Mouse (Mus musculus) cerebral cortex, adult 2 months (tissue): ENCODE data around the gene Scd3.

Experiments
- WGBS: fragments of 180-500 bp; shearing (Covaris S2); methylation state at CpG from one replicate; pipeline ENCODE4 v1.1.7; 2018; 5-methylcytosine and 5-hydroxymethylcytosine counted together

Scd3 gene

DNA sequence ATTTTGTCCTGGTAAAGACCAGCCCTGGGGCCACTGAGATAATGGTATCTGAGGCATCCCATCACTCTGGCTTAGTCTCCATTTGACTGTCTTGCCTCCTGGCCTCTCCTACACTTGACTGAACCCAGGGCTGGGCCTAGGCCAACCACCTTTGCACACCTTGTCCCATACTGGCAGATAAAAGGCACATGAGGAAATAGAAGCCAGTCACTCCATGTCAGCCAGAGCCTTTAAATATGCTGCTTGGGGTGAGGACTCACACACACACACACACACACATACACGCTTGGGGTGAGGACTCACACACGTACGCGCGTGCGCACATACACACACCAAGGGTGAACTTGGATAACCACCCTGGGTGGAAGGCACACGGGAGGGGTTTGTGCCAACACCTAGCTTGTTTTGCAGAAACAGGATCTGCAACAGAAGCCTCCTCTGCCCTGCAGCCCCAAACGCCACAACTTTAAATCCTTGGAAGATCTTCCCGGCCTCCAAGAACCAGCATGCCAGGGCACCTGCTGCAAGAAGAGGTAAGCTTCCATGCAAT, at the start of gene Scd3:
Scd3 (plus strand) TSS at position 255 of the 550 bp plus-strand sequence.
- 97% methylated on average over 9 of the region's 9 CpGs for WGBS

DNA sequence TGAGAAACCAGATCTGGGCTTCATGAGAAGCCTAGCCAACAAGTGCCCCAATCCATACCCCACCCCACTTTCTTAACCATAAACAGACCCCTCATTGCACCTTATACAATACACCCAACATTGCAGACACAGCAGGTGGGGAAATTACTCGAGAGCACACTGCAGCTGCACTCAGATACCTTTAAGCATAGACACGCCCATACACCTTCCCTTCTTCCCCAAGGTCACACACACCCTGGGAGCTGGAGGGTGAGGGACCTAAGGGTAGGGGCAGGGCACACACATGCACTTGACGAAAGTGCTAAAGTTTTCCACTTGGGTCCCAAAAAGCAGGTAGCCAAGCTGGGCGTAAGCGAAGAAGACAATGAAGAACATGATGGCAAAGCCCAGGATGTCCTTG, 49.3 kb upstream of the Scd3 start:
- WGBS: 85% methylated on average over 5 of the region's 5 CpGs

DNA sequence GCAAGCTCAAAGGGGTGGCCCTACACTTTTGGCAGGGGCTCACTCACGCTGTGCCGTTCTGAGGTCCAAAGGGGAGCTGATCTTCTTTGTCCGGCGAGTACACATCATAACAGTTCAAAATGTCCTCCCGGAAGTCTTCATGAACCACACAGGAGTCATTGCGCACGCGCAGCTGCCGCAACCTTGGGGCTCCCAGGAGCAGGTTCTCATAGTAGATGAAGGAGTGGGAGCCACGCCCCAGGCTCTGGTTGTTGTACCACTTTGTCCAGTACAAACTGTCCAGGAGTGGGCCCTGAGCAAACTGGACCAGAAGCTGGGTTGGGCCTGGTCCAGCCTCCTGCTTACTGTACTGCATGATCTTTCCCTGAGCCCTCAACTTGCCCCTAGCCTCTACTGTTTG, 46.1 kb upstream of the Scd3 start:
- 96% methylated on average over 10 of the region's 10 CpGs for WGBS

DNA sequence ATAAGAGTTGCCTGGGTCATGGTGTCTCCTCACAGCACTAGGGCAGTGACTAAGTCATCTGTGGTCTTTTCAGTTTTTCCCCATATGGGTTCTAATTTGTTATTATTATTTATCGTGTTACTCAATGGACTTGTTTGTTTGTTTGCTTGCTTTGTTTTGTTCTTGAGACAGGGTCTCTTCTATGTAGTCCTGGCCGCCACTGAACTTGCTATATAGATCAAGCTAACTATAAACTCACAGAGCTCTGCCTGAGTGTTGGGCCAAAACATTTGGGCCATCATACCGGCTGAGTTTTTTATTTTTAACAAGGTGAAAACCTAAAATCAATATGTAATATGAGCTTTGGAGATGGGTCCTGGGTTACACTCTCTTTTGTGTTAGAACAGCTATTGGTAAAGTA, 43.7 kb upstream of the Scd3 start:
- WGBS: 89% methylated on average over 3 of the region's 3 CpGs

DNA sequence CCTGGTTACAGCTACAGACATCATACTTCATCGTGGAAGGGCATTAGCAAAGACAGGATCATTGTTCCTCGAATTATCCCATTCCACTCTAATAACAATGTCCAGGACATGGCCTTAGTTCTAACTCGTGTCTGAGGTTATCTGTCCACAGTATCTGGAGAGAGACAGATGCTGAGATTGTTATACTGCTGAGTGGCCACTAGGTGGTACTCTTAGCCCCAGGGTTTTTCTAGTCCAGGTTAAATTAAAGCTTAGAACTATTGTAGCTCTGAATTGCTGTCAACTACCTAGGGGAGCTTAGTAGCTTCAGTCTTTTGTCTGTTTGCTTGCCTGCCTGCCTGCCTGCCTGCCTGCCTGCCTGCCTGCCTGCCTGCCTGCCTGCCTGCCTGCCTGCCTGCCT, 41.6 kb upstream of the Scd3 start:
- 15% methylated on average over 3 of the region's 3 CpGs for WGBS

DNA sequence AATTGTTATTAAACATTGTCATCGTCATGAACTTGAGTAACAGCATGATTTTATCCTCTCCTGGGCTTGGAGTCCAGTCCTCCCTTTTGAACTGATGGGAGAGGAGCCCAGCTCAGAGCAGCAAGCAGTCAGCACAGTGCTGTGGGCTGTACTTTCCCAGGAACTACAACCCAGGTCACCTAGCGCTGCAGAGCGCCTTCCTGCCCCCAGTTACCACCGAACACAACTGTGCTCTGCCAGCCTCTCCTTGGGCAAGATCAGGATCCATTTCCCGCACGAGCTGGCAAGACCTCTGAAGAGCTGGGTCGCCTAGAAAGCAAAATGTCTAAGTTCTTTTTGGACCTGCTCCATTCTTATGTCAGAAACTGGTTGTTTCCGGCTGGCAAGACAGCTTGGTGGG, 28.2 kb upstream of the Scd3 start:
- 58% methylated on average over 8 of the region's 8 CpGs for WGBS

DNA sequence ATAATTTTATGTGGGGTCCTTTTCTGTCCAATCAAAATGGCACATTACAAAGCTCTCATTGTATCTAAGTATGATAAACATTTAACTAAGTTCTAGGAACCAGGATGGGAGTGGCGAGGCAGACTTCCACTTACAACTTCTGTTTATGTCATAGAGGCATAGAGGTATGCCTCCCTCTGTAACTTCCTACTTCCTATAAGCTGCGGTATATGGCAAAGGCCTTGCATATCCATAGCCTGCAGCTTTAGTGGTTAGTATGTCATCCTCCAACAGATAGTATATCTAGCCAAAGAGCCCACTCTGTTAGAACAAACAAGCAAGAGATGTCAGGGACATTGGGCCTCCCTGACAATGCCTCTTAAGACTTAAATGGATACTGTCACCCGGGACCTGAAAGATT, 26.3 kb upstream of the Scd3 start:
- WGBS: 87% methylated on average over 3 of the region's 3 CpGs

DNA sequence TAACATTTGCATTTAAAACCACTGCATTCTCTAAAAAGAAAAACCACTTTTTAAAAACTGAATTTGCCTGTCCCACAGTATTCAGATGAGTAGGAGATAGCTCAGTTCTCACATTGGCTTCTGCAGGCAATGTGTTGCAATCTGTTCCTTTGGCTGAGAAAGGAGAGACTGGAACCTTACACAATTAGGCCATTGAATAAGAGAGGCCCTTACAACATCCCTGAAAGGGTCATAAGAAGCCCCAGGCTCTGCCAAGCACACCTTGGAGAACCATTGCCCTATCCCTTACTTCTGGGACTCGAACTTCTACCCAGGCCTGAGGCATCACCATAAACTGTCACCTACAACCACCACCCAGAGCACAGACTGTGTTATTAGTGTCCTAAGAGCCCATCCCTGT, 22.6 kb upstream of the Scd3 start:
- WGBS: 78% methylated on average over 1 of the region's 1 CpGs

DNA sequence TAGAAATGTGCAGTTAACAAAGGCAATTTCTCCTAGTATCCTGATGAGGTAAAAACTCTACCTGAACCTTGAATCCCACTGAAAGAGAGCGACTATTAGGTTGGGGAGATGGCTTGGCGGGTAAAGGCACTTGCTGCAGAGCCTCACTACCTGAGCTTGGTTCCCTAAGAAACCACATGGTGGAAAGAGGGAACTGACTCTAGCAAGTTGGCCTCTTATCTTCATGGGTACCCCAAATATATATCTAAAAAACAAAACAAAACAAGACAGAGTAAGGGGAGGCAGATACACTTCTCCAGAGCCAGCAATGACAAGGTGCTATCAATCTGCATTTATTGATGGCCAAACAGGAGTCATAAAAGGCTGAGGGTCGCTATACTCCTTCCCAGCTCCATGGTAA, 19.1 kb upstream of the Scd3 start:
- WGBS: 79% methylated on average over 3 of the region's 3 CpGs

DNA sequence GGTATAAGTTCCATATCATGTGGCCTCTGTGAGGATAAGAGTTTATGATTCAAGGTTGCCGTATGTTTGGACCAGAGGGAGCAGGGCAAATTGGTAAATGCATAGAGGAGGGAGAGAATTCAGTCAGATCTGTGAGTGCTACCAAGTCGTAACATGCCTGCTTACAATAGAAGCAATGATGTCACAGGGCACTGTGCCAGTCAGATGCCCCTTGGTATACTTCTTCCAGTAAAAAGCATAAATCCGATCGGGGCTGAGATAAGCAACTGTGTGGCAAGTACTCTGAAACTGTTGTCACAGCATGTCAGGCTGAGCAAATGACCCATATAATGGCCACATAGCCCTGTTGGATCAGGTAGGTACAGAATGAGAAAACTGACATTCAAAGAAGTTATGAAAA, 14.0 kb upstream of the Scd3 start:
- 76% methylated on average over 4 of the region's 4 CpGs for WGBS

DNA sequence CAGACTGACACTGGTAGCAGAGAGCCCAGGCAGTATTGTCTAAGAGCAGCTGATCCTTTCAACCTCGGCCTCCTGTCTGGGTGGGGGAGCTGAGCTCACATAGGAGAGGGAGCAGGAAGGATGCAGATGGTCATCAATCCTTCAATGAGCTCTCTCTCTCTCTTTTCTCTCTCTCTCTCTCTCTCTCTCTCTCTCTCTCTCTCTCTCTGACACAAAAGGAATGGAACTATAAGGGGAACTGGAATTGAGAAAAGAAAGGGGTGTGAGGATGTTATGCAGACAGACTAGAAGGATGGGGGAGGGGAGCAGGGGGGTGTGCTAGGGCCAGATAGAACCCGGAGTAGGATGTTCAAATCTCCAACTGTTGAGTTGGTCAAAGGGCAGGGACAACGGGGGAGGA, 10.7 kb upstream of the Scd3 start, which contains the start of gene Pkd2l1:
Pkd2l1 (minus strand) TSS at position 101 of the 400 bp plus-strand sequence.
- WGBS: 66% methylated on average over 3 of the region's 3 CpGs

DNA sequence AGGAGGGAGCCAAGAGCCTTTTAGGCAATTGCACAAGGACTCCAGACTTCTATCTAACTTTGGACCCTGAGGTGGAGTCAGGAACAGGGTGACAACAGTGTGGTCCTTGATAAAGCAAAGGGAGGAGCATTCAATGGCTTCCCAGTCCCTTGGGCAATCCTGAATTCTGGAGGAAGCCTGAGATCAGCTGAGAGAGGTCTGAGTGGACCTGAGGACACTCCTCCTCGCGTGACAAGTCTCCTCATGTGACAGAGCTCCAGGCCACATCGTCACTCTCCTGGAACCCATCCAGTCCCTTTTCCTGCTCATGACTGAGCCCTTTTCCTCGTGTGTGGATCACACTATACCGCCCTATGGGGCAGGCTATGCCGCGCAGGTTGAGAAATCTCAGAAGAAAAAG, 9.2 kb upstream of the Scd3 start:
- 76% methylated on average over 7 of the region's 7 CpGs for WGBS

DNA sequence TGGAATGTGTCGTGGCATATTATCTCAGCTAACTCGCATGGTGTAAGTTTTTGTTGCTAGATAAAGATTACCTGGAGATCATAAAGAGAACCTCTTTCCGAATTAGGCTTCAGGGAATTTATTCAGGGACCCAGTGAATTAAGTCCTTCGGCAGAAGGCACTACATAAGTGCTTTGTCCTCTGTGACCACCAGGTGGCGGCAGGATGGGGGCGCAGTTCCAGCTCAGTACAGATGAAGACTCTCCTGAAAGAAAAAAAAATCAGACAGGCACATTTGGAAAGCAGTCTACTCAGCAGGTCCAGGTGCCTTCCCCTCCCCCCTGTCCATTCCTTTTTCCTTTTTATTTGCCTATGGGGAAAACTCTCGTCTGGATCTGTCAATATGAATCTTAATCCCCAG, 7.9 kb upstream of the Scd3 start:
- WGBS: 6% methylated on average over 7 of the region's 7 CpGs

DNA sequence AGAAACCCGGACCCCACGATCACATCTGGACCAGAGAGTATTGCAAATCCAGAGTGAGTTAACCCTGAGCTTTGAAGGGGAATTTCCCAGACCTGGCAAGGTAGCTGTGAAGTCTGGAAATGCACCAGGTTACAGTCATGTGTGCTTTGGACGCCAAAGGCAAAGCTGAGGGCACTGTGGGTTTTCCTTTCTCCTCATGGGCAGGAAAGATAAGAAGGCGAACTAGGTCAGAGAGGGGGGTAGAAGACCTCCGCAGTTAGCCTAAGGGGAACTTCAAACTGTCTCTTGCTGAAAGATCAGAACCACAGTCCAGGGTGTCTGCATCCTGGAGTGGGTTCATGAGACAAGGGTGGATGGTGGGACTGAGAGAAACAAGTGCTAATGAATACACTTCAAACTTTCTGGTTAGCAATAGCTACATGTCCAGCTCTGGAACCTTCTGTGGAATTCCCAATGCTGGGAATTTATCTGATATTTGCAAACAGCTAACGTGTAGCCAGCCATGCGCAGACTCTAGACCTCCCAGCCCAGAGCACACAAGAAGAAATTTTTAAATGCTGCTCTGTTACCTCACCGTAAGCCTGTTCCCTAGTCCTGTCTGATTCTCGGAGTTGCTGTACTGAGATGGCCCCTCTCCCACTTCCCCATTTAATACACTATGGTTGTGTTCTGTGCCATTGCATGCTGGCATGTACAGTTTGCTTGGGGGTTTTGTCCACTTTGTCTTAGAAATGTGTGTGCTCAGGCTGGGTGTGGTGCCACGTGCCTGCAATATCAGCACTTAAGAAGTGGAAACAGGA, 5.8 kb upstream of the Scd3 start:
- 89% methylated on average over 10 of the region's 10 CpGs for WGBS

DNA sequence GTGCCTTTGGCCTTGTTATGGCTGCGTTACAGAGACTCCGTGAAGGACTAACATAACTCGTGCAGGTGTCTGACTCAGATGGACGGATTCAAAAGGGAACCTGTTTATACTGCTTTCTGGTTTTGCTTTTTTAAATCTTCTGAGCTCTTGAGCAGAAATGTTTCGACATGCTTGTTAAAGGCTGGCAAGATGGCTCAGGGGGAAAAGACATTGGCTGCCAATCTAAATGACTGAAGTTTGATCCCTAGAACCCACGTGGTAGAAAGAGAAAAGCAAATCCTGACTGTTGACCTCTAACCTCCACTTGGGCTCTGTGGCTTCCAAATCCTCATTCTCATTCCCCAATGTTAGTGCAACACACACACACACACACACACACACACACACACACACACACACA, 4.6 kb upstream of the Scd3 start:
- 90% methylated on average over 6 of the region's 6 CpGs for WGBS

DNA sequence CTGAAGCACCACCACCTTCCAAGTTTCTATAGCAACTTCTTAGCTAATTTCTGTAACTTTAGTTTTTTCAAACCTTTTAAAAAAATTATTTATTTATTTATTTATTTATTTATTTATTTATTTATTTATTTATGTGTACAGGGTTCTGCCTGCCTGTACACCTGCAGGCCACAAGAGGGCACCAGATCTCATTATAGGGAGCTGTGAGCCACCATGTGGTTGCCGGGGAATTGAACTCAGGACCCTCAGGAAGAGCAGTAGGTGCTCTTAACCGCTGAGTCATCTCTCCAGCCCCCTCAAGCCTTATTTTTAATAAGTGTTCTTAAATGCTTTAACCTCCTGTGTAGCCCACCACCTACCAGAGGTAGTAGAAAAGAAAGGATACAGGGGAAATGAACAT, 4.1 kb upstream of the Scd3 start:
- WGBS: 59% methylated on average over 2 of the region's 2 CpGs

DNA sequence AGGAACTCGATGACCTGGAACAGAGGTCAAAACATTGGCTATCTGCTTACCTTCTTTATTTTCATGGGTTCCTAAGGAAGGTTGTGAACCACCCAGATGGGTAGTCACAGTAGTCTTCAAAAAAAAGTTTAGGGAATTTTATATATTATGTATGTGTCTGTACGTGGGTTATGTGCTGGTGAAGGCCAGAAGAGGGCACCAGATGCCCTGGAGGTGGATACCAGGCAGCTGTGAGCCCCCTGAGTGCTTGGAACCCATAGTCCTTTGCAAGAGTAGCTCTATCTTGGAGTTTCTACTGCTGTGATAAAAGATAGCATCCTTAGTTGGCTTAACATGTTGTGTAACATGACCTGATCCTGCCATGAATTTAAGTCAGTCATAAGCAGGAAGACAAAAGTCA, 4.0 kb downstream of the Scd3 start:
- WGBS: 80% methylated on average over 2 of the region's 2 CpGs

DNA sequence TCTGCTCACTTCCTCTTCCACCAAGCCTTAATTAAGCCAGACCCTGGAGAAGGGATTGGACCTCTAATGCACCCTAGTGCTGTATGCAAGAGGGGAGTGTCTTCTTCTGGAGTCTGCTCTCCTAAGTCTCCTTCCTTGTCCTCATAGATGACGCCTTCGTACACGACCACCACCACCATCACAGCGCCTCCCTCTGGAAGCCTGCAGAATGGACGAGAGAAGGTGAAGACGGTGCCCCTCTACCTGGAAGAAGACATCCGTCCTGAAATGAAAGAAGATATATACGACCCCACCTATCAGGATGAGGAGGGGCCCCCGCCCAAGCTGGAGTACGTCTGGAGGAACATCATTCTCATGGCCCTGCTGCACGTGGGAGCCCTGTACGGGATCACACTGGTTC, 12.2 kb downstream of the Scd3 start:
- WGBS: 81% methylated on average over 12 of the region's 12 CpGs

DNA sequence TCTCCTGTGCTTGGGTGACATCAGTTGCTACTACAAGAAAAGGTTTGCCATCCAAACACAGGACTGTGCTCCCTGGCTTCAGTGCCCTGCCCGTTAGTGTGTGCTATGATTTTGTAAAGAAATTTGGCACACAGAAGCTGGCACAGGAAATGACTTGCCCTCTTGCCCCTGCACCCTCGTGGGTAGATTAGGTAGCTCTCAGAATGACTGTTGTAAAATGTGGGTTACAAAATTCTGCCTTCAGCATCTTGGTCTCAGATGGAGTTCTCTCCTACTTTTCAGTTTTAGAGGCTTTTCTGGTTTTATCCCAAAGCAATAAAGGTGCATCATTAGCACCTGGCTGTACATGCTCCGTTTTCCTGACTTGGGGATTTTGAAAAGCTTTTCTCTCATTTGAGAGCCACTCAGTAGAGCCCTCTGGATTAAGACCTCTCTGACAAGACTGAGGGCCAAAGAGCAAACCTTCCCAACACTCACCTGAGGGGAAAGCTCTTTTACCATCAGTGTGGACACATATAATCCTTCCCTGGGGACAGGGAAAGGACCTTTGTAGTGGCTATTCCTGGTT, 15.0 kb downstream of the Scd3 start:
- WGBS: 67% methylated on average over 3 of the region's 3 CpGs

DNA sequence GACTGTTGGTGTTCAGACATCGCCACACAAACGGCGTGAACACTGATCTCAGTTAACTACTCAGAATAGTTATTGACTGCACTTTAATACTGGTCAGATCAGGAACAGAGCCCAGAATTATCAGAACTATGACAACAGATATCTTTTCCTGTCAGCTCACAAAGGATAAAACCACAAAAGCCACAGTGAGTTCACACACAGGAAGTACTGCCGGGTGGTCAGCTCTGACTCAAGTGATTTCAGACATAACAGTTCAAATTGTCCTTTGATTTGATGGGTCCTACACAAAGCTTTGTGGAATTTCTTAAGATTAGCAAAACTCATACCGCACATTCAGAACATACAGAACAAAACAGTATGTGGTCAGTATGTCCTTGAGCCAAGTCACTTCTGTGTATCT, 22.7 kb downstream of the Scd3 start:
- 89% methylated on average over 5 of the region's 5 CpGs for WGBS

DNA sequence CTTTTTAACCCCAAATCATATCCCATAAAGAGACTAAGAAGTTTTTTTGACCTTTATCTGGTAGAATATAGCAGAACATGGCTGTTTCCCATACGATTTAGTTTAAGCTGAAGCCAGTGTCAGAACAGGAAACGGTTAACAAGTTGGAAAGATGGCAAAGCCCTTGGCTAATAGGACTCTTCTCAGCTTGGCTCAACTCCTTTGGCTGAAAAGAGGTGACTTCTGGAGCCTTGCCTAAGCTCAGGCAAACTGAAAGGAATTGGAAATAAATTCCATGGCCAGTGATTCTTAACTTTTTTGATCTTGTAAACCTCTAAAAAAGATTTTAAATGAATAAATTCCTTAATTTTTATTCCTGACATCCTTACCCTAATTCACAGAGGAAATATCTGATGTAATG, 26.7 kb downstream of the Scd3 start:
- WGBS: 55% methylated on average over 2 of the region's 2 CpGs

DNA sequence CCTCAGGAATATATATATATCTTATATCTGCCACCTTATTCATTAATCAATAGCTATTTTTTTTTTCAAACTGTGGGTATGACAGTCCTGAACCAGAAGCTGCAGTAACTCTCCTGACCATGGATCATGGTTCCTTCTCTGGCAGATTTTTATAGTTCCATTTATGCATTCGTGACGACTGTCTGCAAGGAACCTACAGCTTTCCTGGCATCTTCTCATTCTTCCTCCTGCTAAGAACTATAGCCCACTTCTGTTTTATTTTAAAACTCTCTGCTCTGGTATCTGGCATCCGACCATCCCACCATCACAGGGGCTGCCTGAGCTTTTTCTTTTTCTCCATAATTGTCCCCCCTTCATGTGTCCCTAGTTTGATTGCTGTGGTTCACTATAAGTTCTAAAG, 27.1 kb downstream of the Scd3 start:
- 43% methylated on average over 3 of the region's 3 CpGs for WGBS

DNA sequence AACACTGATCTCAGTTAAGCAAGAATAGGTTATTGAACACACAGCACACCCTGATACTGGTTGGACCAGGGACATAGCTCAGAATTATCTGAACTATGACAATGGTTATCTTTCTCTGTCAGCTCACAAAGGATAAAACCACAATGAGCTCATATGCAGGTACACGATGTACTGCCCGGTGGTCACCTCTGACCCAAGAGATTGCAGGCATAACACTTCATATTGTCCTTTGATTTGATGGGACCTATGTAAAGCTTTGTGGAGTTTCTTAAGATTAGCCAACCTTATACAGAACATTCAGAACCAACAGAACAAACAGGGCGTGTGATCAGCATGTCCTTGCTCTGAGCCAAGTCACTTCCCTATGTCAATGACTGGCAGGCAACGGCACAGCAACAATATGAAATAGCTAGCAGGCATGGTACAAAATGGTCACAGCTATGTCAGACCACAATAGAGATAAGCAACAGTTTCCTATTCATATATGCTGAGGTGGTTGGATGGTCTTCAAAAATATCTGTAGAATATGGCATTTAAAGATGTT, 28.6 kb downstream of the Scd3 start:
- 84% methylated on average over 4 of the region's 4 CpGs for WGBS
